Mouse (Mus musculus): ENCODE measurements at regions not wholly inside any gene's neighbourhood (a gene's known extent, or its start where the extent isn't known, plus 50 kb on each side); places are given as distances from the start of the nearest gene placed in this dataset.

DNA sequence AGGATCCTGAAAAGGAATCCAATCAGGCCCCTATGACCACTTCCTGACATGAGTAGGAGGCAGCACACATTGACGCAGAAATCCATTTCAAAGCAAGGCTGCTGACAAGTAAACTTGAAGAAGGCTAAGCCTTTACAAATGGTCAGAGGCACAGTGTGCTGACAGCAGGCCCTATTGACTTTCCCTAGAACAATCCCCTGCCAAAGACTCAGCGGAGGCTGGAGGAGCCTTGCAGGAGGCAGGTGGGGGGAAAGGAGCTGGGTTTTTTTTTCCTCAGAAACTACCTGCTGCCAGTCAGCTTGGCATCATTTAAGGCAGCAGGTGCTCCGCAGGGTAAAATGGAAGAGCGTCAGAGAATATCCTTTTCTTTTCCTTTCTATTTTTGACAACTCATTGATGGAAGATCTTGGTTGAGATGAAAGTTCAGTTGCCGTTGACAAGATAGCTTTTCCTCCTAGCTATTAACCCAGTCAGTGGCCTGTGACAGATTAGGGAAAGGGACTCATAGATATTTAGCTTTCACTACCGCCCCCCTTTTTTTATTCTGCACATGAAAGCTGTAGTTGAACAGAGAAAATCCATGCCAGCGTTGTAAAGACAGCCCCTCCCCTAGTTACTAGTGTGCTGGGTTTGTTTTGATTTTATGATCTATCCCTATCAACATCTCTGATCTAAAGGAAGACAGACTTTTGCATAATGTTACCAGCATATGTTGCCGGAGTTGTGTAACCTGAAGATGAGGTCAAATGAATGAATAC lies 210.6 kb downstream of the Csnka2ip start:
- H3K9ac ChIP-seq (replicated peaks; ENCODE audit: low read length) = no peak overlapping the region
- ATAC-seq (ENCODE audit: low FRiP score, low TSS enrichment) = no peak
- H3K36me3 ChIP-seq (ENCODE audit: control insufficient read depth, insufficient read depth, low read length) = no peaks in the 10 kb centered on the region
- H3K27ac ChIP-seq (replicated peaks; ENCODE audit: low read depth, low read length) = no peak overlapping the region
- no peaks in the 10 kb centered on the region for H3K27me3 ChIP-seq (ENCODE audit: control insufficient read depth, insufficient read depth, low read length)
- DNase-seq = peak; percentile 45
- no peak overlapping the region for H3K4me2 ChIP-seq (ENCODE audit: low read length)
- WGBS = 16% methylated on average over 8 of the region's 8 CpGs
- no peaks in the 10 kb centered on the region for H3K9me3 ChIP-seq (ENCODE audit: control insufficient read depth, low read length)
- no peak overlapping the region for H3K4me3 ChIP-seq (replicated peaks; ENCODE audit: low read depth, low read length)
- 0 out of 2 replicates have a peak, but pooled peaks cover 6% of the 10 kb centered on the region for H3K4me1 ChIP-seq (ENCODE audit: control insufficient read depth, insufficient read depth, low read length)

DNA sequence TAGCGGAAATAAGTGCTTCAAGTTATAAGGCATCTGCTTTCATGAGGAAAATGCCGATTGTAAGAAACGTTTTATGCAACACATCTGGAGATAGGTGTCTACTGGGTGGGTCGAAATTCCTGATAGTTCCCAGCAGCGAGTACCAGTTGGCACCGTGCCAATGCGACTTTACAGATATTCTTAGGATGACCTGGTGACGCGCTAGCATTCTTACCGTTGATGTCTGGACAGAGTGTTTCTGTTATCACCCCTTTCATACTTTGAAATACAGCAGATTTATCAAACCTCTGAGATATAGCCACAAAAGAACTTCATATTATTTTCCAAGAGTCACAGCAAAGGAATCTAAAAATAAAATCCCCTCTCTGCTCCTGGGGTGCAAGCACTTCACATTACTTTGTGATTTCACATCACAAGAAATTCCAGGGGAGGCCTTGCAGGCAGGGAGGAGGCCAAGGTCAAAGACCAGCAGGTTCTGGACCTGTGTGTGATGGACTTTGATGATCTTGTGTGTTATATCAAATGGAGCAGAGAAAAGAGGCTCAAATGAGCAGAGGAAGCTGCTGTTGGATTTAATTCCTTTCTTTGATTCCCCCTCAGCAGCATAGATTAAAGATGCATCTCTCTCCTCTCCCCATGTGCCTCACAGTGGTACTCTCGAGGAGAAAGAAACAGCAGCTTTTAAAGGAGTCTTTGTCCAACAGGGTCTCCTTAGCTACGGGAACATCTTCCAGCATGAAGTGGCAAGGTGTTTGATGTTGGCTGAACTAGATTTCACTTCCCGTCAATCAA lies 233.4 kb downstream of the Csnka2ip start:
- 77% methylated on average over 13 of the region's 13 CpGs for WGBS
- peak; percentile 19 for DNase-seq

DNA sequence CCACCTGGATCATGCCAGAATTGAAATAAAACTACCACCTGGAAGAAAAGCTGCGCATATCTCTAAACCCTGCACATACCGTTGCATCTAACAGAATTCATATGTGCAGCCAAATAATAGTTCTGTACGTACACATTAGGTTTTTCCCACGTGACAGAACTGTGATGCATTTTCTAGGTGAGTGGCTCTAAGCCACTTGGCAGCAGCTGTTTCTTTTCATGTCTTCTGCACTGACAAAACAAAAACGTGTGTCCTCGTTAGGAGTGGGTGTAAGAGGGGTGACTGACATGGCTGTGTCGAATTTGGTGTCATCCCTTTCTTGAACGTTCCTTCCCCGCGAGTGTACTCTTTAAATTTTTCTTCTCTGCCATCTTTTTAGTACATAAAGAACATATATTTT lies 254.3 kb downstream of the Csnka2ip start:
- Histone ChIP-seq H3K36me3 (ENCODE audit: control insufficient read depth, insufficient read depth, low read length) (no peaks in the 10 kb centered on the region), H3K27me3 (ENCODE audit: control insufficient read depth, insufficient read depth, low read length) (no peaks in the 10 kb centered on the region), H3K4me3 (replicated peaks; ENCODE audit: low read depth, low read length) (no peak overlapping the region), H3K9me3 (ENCODE audit: control insufficient read depth, low read length) (no peaks in the 10 kb centered on the region), H3K4me2 (ENCODE audit: low read length) (no peak overlapping the region), H3K27ac (replicated peaks; ENCODE audit: low read depth, low read length) (no peak overlapping the region), H3K9ac (replicated peaks; ENCODE audit: low read length) (no peak overlapping the region), H3K4me1 (ENCODE audit: control insufficient read depth, insufficient read depth, low read length) (no peaks in the 10 kb centered on the region)
- WGBS = 73% methylated on average over 10 of the region's 10 CpGs
- ATAC-seq (ENCODE audit: low FRiP score, low TSS enrichment) (no peak), DNase-seq (no peak)

More for the DNA sequence above, 233.4 kb downstream of the Csnka2ip start:
- Histone ChIP-seq H3K4me1 (ENCODE audit: control insufficient read depth, insufficient read depth, low read length) (no peaks in the 10 kb centered on the region), H3K27me3 (ENCODE audit: control insufficient read depth, insufficient read depth, low read length) (no peaks in the 10 kb centered on the region), H3K9me3 (ENCODE audit: control insufficient read depth, low read length) (no peaks in the 10 kb centered on the region), H3K9ac (replicated peaks; ENCODE audit: low read length) (no peak overlapping the region), H3K4me2 (ENCODE audit: low read length) (no peak overlapping the region), H3K4me3 (replicated peaks; ENCODE audit: low read depth, low read length) (no peak overlapping the region), H3K27ac (replicated peaks; ENCODE audit: low read depth, low read length) (no peak overlapping the region), H3K36me3 (ENCODE audit: control insufficient read depth, insufficient read depth, low read length) (no peaks in the 10 kb centered on the region)
- no peak for ATAC-seq (ENCODE audit: low FRiP score, low TSS enrichment)

DNA sequence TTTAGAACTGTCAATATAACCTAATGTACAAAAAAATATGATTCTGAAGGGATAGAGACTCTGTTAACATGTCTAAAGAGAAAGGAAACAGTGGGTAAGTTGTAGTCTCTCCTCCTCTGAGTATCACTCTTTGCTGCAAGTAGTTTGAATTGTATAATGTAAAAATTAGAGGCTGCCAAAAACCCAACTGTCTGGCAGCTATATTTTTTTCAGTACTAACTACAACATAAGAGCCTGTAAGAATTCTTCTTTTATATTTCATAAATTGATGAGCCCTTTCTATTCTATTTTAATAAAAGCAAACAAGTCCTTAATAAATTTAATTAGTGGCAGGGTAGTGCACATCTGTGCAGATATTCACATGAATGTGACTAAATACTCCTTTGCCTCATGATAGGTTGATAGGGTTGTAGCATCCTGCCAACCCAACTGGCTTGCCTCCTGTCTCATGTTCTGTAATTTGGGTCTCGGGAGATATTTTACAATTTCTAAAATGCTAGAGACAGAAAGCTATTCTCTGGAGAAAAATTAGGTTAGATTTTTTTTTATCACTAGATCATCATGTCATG lies 269.2 kb downstream of the Csnka2ip start:
- Histone ChIP-seq H3K27me3 (ENCODE audit: control insufficient read depth, insufficient read depth, low read length) (no peaks in the 10 kb centered on the region), H3K4me2 (ENCODE audit: low read length) (no peak overlapping the region), H3K9me3 (ENCODE audit: control insufficient read depth, low read length) (no peaks in the 10 kb centered on the region), H3K36me3 (ENCODE audit: control insufficient read depth, insufficient read depth, low read length) (no peaks in the 10 kb centered on the region), H3K4me3 (replicated peaks; ENCODE audit: low read depth, low read length) (no peak overlapping the region), H3K27ac (replicated peaks; ENCODE audit: low read depth, low read length) (no peak overlapping the region), H3K9ac (replicated peaks; ENCODE audit: low read length) (no peak overlapping the region), H3K4me1 (ENCODE audit: control insufficient read depth, insufficient read depth, low read length) (no peaks in the 10 kb centered on the region; the same call in 1 of the 2 replicates)
- 57% methylated on average over 1 of the region's 1 CpGs for WGBS
- DNase-seq = no peak
- ATAC-seq (ENCODE audit: low FRiP score, low TSS enrichment) = no peak

DNA sequence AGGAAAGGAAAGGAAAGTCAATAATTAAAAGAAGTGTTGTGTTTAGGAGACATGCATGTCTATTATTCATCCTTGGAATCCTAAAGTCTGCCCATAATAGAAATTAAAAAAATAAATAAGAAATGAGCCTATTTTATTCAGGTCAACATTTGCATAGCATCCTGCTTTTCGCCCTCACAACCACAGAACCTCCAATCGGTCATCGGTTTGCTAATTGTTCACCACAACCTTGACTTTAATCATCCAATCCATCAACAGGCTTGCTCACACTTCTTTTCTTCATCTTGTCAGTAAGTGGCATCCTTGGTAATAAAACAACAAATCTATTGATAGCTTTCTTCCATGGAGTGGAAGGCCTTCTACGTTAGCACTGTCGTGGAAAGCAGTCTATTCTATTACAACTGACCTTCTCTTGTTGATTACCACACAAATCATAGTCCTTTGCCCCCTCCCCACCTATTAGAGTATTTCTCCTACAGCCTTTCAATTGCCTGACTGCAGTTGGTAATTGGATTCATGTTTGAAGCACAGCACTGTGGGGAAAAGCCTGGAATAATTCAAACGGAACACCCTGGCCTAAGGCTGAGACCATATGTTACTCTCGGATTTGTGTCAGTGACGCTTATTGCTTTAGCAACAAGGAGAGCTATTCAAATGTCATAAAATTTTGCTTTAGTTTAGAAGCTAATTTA lies 269.9 kb downstream of the Csnka2ip start:
- H3K36me3 ChIP-seq (ENCODE audit: control insufficient read depth, insufficient read depth, low read length) = no peaks in the 10 kb centered on the region
- H3K9me3 ChIP-seq (ENCODE audit: control insufficient read depth, low read length) = no peaks in the 10 kb centered on the region
- 57% methylated on average over 8 of the region's 8 CpGs for WGBS
- H3K27me3 ChIP-seq (ENCODE audit: control insufficient read depth, insufficient read depth, low read length) = no peaks in the 10 kb centered on the region
- H3K4me1 ChIP-seq (ENCODE audit: control insufficient read depth, insufficient read depth, low read length) = no peaks in the 10 kb centered on the region; the same call in 1 of the 2 replicates
- no peak overlapping the region for H3K4me2 ChIP-seq (ENCODE audit: low read length)
- DNase-seq = peak; percentile 61
- peak; percentile 65; the same call in 1 of the 2 replicates for ATAC-seq (ENCODE audit: low FRiP score, low TSS enrichment)
- H3K9ac ChIP-seq (replicated peaks; ENCODE audit: low read length) = no peak overlapping the region
- no peak overlapping the region for H3K4me3 ChIP-seq (replicated peaks; ENCODE audit: low read depth, low read length)
- H3K27ac ChIP-seq (replicated peaks; ENCODE audit: low read depth, low read length) = no peak overlapping the region

DNA sequence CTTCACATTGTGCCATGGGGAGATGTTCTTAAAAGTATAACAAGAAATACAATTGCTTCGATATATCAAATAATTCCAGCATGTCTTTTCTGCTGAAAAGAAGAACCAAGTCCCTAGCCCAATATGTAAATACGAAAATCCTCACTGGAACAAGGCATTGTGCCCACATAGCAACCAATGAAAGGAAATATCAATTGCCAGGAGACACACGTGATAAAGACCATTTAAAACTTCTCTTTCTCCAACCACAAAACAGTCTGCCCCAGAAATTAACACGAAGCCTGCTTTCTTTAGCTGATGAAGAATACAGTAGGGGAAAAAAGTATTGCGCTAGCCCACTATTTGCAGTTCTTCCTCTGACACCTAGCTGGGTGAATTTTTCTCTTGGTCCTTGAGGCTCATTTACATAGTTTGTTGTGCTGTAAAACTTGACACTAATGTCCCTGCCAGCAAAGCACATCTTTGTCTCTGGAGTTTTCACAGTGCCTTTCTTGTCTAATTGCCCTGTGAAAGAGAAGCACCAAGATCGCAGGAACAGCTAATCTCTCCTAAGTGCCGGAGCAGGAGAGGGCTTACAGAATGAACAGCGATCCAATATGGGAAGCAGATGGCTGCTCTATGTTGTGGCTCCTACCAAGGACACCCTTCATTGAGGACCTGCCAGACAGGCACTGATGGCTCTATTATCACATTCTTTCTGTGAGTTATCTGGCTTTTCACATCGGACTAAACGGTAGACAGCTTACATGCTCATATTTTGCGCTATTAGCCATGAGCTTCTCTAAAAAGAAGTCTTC lies 272.7 kb downstream of the Csnka2ip start:
- H3K27ac ChIP-seq (replicated peaks; ENCODE audit: low read depth, low read length) = no peak overlapping the region
- ATAC-seq (ENCODE audit: low FRiP score, low TSS enrichment) (peak; percentile 82; the same call in 1 of the 2 replicates), DNase-seq (peak; percentile 43)
- H3K9ac ChIP-seq (replicated peaks; ENCODE audit: low read length) = no peak overlapping the region
- H3K4me1 ChIP-seq (ENCODE audit: control insufficient read depth, insufficient read depth, low read length) = no peaks in the 10 kb centered on the region; the same call in 1 of the 2 replicates
- H3K36me3 ChIP-seq (ENCODE audit: control insufficient read depth, insufficient read depth, low read length) = no peaks in the 10 kb centered on the region
- no peak overlapping the region for H3K4me2 ChIP-seq (ENCODE audit: low read length)
- H3K4me3 ChIP-seq (replicated peaks; ENCODE audit: low read depth, low read length) = no peak overlapping the region
- no peaks in the 10 kb centered on the region for H3K9me3 ChIP-seq (ENCODE audit: control insufficient read depth, low read length)
- 26% methylated on average over 11 of the region's 11 CpGs for WGBS
- H3K27me3 ChIP-seq (ENCODE audit: control insufficient read depth, insufficient read depth, low read length) = no peaks in the 10 kb centered on the region

DNA sequence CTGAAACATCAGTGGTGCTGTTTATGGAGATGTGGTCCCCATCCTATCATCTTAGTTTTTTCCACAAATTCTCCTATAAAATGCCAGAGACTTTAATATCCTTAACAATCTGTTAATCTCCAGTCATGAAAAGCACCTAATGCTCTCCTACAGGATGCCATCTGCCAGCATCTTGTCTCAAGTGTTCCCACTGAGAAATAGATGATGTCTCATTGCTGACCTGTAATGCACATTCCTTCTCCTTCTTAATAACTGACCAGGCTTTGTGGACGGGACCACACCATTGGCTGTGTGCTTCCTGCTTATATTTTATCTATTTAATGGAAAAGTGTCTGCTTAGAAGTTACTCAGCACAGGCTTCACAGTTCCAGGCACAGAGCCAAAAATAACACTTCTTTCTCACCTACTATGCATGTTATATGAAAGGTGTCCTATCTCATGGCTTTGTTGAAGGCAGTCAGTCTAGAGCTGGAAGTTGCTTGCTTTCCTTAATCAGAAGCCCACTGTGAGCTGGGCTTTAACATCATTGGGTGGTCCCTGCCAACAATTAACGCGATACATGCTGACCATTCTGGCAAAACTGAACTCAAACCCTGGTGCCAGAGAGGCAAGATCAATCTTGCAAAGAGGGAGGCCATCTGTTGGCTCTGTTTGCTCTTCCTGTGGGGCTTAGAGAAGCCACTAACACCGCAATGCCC lies 283.3 kb downstream of the Csnka2ip start:
- no peak overlapping the region for H3K9ac ChIP-seq (replicated peaks; ENCODE audit: low read length)
- no peaks in the 10 kb centered on the region for H3K4me1 ChIP-seq (ENCODE audit: control insufficient read depth, insufficient read depth, low read length)
- no peaks in the 10 kb centered on the region for H3K27me3 ChIP-seq (ENCODE audit: control insufficient read depth, insufficient read depth, low read length)
- H3K4me3 ChIP-seq (replicated peaks; ENCODE audit: low read depth, low read length) = no peak overlapping the region
- DNase-seq (no peak), ATAC-seq (ENCODE audit: low FRiP score, low TSS enrichment) (no peak)
- H3K36me3 ChIP-seq (ENCODE audit: control insufficient read depth, insufficient read depth, low read length) = no peaks in the 10 kb centered on the region
- no peak overlapping the region for H3K4me2 ChIP-seq (ENCODE audit: low read length)
- no peak overlapping the region for H3K27ac ChIP-seq (replicated peaks; ENCODE audit: low read depth, low read length)
- WGBS = 87% methylated on average over 4 of the region's 4 CpGs
- H3K9me3 ChIP-seq (ENCODE audit: control insufficient read depth, low read length) = no peaks in the 10 kb centered on the region

All from midbrain, embryonic 14.5 days (tissue).